Mouse (Mus musculus) neutrophil, adult 59 days (primary cell): Measurements from ENCODE around the gene Qtrt1. TPM values are rescaled to one million over a fixed set of nuclear protein-coding genes. Genes with fewer than 3 reads are reported as not detected.

ENCODE experiments used
- total RNA-seq, 2 experiments: library from RNA; stranded (reverse); gene quantifications; 1 replicate in 1 of 2; 2 replicates in 1 of 2; pipeline ENCODE4 v1.2.4; 2023

The Qtrt1 gene
- total RNA-seq, result 10 to 100 TPM; 10.5 to 18.5 TPM

GRCm38 (mm10) chr9:21411669-21412550, at the start of gene Qtrt1:
Gene Qtrt1 (plus strand): TSS chr9:21411837.

DNA sequence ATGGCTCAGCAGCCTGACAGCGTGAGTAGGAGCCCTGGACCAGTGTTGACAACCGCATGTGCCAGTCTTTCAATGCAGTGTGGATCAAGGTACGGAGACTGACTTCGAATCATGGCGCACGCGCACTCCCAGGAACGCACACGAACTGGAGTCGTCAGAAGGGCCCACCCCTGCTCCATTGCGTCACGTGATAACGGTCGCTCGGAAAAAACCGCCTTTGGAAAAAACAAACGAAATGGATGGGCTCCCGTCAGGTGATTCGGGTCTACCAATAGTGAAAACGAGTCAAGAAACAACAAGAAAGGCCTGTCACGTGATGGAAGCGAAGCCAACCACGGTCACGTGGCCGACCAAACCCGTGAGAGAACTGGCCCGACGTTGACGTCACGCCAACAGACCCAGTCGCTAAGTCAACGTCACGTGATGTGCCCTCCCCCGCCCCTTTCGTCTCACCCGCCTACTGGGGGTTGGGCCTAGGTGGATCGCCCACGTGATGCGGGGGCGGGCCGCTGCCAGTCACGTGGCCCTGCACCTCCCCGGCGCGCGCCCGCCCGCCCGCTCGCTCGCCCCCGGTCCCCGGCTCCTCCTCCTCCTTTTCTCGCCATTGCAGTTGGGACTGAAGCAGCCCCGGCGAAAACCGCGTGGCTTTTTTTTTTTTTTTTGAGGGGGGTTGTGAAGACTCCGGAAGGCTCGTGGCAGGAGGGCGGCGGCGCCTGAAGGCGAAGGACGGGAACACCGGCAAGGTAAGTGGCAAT, 44.1 kb upstream of the Qtrt1 start, which contains the start of gene Ilf3:
Gene Ilf3 (plus strand): TSS at position 515 of the 755 bp plus-strand sequence.

GRCm38 (mm10) chr9:21424631-21425555, 13.3 kb downstream of the Qtrt1 start, which contains the start of gene Dnm2:
Gene Dnm2 (plus strand): TSS chr9:21424908.

Other genes starting within 250 kb of the Qtrt1 start
- gene Pde4a, start 246.1 kb upstream of the Qtrt1 start, total RNA-seq, result 1 to 10 TPM; 5.0 to 7.1 TPM
- gene Keap1, start 172.5 kb upstream of the Qtrt1 start, total RNA-seq, result 10 to 100 TPM; 27.2 to 28.5 TPM
- 1 to 10 TPM; 2.2 to 2.4 TPM for gene S1pr5, start 163.4 kb upstream of the Qtrt1 start, total RNA-seq
- 10 to 100 TPM; 45.6 to 49.8 TPM for gene Atg4d, start 146.5 kb upstream of the Qtrt1 start, total RNA-seq
- gene Kri1, start 123.9 kb upstream of the Qtrt1 start, total RNA-seq, result 10 to 100 TPM; 82.2 to 87.7 TPM
- 100 to 1,000 TPM; 121 to 129 TPM for gene Cdkn2d, start 120.4 kb upstream of the Qtrt1 start, total RNA-seq
- 1 to 10 TPM; 3.2 to 3.7 TPM for gene Ap1m2, start 99.5 kb upstream of the Qtrt1 start, total RNA-seq
- 100 to 1,000 TPM; 130 to 143 TPM for gene Slc44a2, start 91.1 kb upstream of the Qtrt1 start, total RNA-seq
- gene Ilf3, start 44.0 kb upstream of the Qtrt1 start, total RNA-seq, result 10 to 100 TPM; 38.1 to 39.5 TPM
- gene Dnm2, start 13.1 kb downstream of the Qtrt1 start, total RNA-seq, result 100 to 1,000 TPM; 251 to 254 TPM
- gene Tmed1, start 98.4 kb downstream of the Qtrt1 start, total RNA-seq, result 1 to 10 TPM; 5.0 to 7.5 TPM
- gene AB124611, start 114.3 kb downstream of the Qtrt1 start, total RNA-seq, result 100 to 1,000 TPM; 240 to 247 TPM
- gene Carm1, start 135.1 kb downstream of the Qtrt1 start, total RNA-seq, result 10 to 100 TPM; 27.6 to 31.8 TPM
- gene Timm29, start 180.9 kb downstream of the Qtrt1 start, total RNA-seq, result 10 to 100 TPM; 16.7 to 18.6 TPM
- 1 to 10 TPM; 8.8 to 9.3 TPM for gene Yipf2, start 181.0 kb downstream of the Qtrt1 start, total RNA-seq
- 10 to 100 TPM; 52.3 to 63.5 TPM for gene Smarca4, start 204.3 kb downstream of the Qtrt1 start, total RNA-seq